Mouse (Mus musculus) heart, postnatal 0 days (tissue): ENCODE results near the gene Jarid2. TPM values are rescaled to one million over a fixed set of nuclear protein-coding genes. Genes with fewer than 3 reads are reported as not detected.

Source experiments
- ATAC-seq: fragments of 200-750 bp; cut with Nextera tagmentation; 2 replicates; pipeline ENCODE4 v1.8.0; 2017; ENCODE audit warnings: low read depth, moderate number of reproducible peaks, moderate library complexity; ENCODE audit not compliant: insufficient read depth
- DNase-seq: peaks from one replicate; pipeline ENCODE4 v3.0.0-alpha.2; 2016; ENCODE audit warnings: low spot score
- H3K27ac ChIP-seq: fragments of 300-500 bp; sonication (generic); 2 replicates; pipeline ENCODE4 v1.5.1; 2014; ENCODE audit warnings: low read depth, mild to moderate bottlenecking
- H3K27me3 ChIP-seq: fragments of 300-500 bp; sonication (generic); 2 replicates; pipeline ENCODE4 v1.6.1; 2014; ENCODE audit warnings: low read length, mixed read lengths; ENCODE audit not compliant: control insufficient read depth, insufficient read depth
- H3K36me3 ChIP-seq: fragments of 300-500 bp; sonication (generic); replicated peaks from 2 replicates; pipeline ENCODE4 v1.6.1; 2014; ENCODE audit warnings: low read length, mixed read lengths; ENCODE audit not compliant: control insufficient read depth, insufficient read depth
- H3K4me1 ChIP-seq: fragments of 300-500 bp; sonication (generic); 2 replicates; pipeline ENCODE4 v1.6.1; 2014; ENCODE audit warnings: antibody characterized with exemption; ENCODE audit not compliant: control insufficient read depth, insufficient read depth
- H3K4me2 ChIP-seq: fragments of 300-500 bp; sonication (generic); 2 replicates; pipeline ENCODE4 v1.6.1; 2014; ENCODE audit warnings: low read depth, mild to moderate bottlenecking, low read length, moderate library complexity
- H3K4me3 ChIP-seq: fragments of 300-500 bp; sonication (generic); 2 replicates; pipeline ENCODE4 v1.5.1; 2014; ENCODE audit warnings: low read depth, low read length
- H3K9ac ChIP-seq: fragments of 300-500 bp; sonication (generic); replicated peaks from 2 replicates; pipeline ENCODE4 v1.6.1; 2014; ENCODE audit warnings: low read depth, low read length, mixed read lengths
- H3K9me3 ChIP-seq: fragments of 300-500 bp; sonication (generic); replicated peaks from 2 replicates; pipeline ENCODE4 v1.6.1; 2016; ENCODE audit warnings: low read length; ENCODE audit not compliant: control insufficient read depth
- CTCF ChIP-seq: IDR thresholded peaks from 2 replicates; pipeline ENCODE4 v1.5.1; 2016; ENCODE audit warnings: antibody characterized with exemption, control low read depth, low read depth
- EP300 ChIP-seq: IDR thresholded peaks from 2 replicates; pipeline ENCODE4 v1.6.1; 2016; ENCODE audit warnings: antibody characterized with exemption, low read depth
- WGBS: fragments of 180-500 bp; shearing (Covaris S2); extraction: QIAGEN DNeasy Blood & Tissue Kit; methylation state at CpG from one replicate; pipeline ENCODE4 v1.1.7; 2014; 5-methylcytosine and 5-hydroxymethylcytosine counted together
- polyA plus RNA-seq: library from polyadenylated mRNA; unstranded; fragments of >200 nt; fragmentation: Nextera tagmentation; extraction: Ambion mirVana; gene quantifications from 2 replicates; pipeline ENCODE4 v1.2.1, GENCODE M21; 2015
- total RNA-seq: library from RNA; depleted of rRNA; stranded (reverse); fragments of >200 nt; gene quantifications from 2 replicates; pipeline ENCODE4 v1.2.3, GENCODE M21; 2014; ENCODE audit warnings: low replicate concordance

The Jarid2 gene
- total and polyA plus RNA-seq, 2 experiments from 2014 or later, result 10.2 to 17.7 TPM

DNA sequence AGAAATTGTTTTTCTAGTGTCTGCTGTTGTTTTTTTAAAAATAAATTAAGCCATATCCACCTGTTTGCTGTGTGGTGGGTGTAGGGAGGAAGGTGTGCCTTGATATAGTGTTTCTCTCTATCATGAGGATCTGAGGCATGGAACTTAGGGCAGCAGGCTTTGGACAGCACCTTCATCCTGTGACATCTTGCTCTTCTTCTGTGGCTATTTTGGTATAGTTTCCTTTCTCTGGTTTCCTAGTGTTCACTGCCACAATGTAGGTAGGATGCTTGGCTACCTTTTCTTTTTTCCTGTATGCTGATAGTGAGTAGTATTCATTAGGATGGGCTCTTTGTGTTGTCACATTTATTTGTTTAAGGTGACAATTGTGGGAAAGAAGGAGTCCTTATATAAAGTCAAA lies 69.9 kb downstream of the Jarid2 start:
- Histone ChIP-seq H3K4me1 (peaks cover 40% of the 10 kb centered on the region), H3K4me3 (no peak overlapping the region)

DNA sequence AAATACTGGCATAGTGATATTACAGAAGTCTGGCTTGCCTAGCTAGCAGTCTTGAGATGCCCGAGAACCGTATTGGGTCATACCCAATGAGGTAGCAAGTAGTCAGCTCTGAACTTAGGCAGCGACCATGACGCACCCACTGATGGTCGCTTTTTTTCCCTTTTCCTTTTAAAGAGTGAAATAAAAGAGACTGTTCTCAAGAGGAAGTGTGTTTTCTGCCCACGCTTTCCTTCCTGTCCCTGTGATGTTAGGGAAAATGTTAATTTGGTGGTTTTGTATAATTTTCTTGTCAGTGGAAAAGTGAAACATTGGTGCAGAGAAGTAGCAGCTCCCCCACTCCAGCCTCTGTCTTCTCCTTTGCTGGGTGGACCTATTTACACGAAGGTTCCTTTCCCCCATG lies 70.8 kb downstream of the Jarid2 start:
- 65% methylated on average over 7 of the region's 7 CpGs for WGBS
- peak overlapping the region; percentile 0; the same call in 1 of the 2 replicates for H3K4me2 ChIP-seq
- H3K36me3 ChIP-seq, result no peaks in the 10 kb centered on the region
- TF ChIP-seq EP300 (no peak), CTCF (no peak)
- H3K9me3 ChIP-seq, result no peaks in the 10 kb centered on the region
- no peak overlapping the region for H3K4me3 ChIP-seq
- H3K27me3 ChIP-seq, result no peaks in the 10 kb centered on the region
- H3K9ac ChIP-seq, result no peak overlapping the region
- ATAC-seq, result no peak
- no peak for DNase-seq
- H3K4me1 ChIP-seq, result peaks cover 34% of the 10 kb centered on the region
- no peak overlapping the region; the same call in 1 of the 2 replicates for H3K27ac ChIP-seq

More for the DNA sequence above, 69.9 kb downstream of the Jarid2 start:
- TF ChIP-seq EP300 (no peak), CTCF (no peak)
- no peak for DNase-seq
- no peak overlapping the region for H3K9ac ChIP-seq
- no peak overlapping the region; the same call in 1 of the 2 replicates for H3K27ac ChIP-seq
- no peak overlapping the region for H3K4me2 ChIP-seq
- no peaks in the 10 kb centered on the region for H3K27me3 ChIP-seq
- H3K9me3 ChIP-seq, result no peaks in the 10 kb centered on the region
- ATAC-seq, result no peak
- no peaks in the 10 kb centered on the region for H3K36me3 ChIP-seq

GRCm38 (mm10) chr13:44804876-44805275 lies 75.6 kb downstream of the Jarid2 start:
- DNase-seq, result peak; percentile 49
- peaks cover 14% of the 10 kb centered on the region for H3K4me1 ChIP-seq

GRCm38 (mm10) chr13:44808307-44808706 lies 79.0 kb downstream of the Jarid2 start:
- Histone ChIP-seq H3K36me3 (no peaks in the 10 kb centered on the region), H3K4me3 (no peak overlapping the region), H3K27ac (no peak overlapping the region), H3K27me3 (no peaks in the 10 kb centered on the region), H3K4me2 (no peak overlapping the region), H3K4me1 (peaks cover 9% of the 10 kb centered on the region), H3K9ac (no peak overlapping the region), H3K9me3 (no peaks in the 10 kb centered on the region)
- ATAC-seq (no peak), DNase-seq (no peak)
- WGBS, result 77% methylated on average over 1 of the region's 1 CpGs
- TF ChIP-seq EP300 (no peak), CTCF (no peak)

More at GRCm38 (mm10) chr13:44804876-44805275, 75.6 kb downstream of the Jarid2 start:
- WGBS, result 25% methylated on average over 1 of the region's 1 CpGs
- ATAC-seq, result no peak
- Histone ChIP-seq H3K9me3 (no peaks in the 10 kb centered on the region), H3K27me3 (no peaks in the 10 kb centered on the region), H3K4me3 (no peak overlapping the region), H3K4me2 (no peak overlapping the region), H3K9ac (no peak overlapping the region), H3K27ac (no peak overlapping the region), H3K36me3 (no peaks in the 10 kb centered on the region)
- TF ChIP-seq EP300, result no peak
- TF ChIP-seq CTCF, result peak; percentile 74

DNA sequence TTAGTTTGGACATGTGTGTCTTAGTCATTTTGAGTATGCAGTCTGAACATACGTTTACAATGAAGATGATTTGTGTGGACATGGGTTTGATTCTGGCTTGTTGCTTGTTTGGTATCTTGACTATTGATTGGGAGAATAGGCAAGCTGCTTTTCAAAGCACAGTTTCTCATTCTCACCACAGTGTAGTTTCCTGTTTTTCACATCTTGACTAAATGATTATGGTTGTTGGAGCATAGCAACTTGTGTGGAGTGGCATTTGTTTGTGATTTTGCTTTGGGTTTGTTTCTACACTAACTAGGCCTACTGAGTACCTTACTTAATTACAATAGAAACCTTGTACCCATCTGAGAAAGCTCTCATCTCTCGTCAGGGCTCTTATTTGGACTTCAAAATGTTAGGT lies 81.7 kb downstream of the Jarid2 start:
- no peak overlapping the region for H3K27ac ChIP-seq
- H3K4me1 ChIP-seq, result peaks cover 13% of the 10 kb centered on the region
- no peaks in the 10 kb centered on the region for H3K9me3 ChIP-seq
- no peak overlapping the region for H3K4me2 ChIP-seq
- no peak overlapping the region for H3K9ac ChIP-seq
- no peak for DNase-seq
- H3K36me3 ChIP-seq, result no peaks in the 10 kb centered on the region
- H3K27me3 ChIP-seq, result no peaks in the 10 kb centered on the region
- 61% methylated on average over 2 of the region's 2 CpGs for WGBS
- ATAC-seq, result no peak
- TF ChIP-seq EP300, result no peak
- no peak overlapping the region for H3K4me3 ChIP-seq

DNA sequence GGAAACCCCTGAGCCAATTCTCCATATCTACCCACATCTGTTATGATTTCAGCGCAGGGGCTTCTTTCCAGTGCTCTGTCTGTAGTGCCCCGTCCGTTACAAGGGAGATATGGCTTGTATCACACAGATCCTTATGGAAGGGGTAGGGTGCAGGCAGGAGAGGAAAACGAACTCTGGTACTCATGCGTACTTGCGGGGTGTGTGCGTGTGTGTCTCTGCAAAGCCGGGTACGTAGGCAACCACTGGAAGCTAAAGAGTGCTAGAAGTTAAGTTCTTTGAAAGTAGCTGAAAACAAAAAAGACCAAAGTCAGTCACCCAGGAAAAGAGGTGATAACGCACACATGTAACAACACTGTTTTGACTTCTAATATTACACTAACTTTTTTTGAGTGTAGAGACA lies 82.3 kb downstream of the Jarid2 start:
- no peaks in the 10 kb centered on the region for H3K27me3 ChIP-seq
- no peak overlapping the region for H3K9ac ChIP-seq
- WGBS, result 81% methylated on average over 10 of the region's 10 CpGs
- DNase-seq, result no peak
- no peak overlapping the region for H3K4me2 ChIP-seq
- H3K4me1 ChIP-seq, result peaks cover 13% of the 10 kb centered on the region
- no peak overlapping the region for H3K27ac ChIP-seq
- TF ChIP-seq CTCF (no peak), EP300 (no peak)
- no peaks in the 10 kb centered on the region for H3K9me3 ChIP-seq
- H3K36me3 ChIP-seq, result no peaks in the 10 kb centered on the region
- no peak for ATAC-seq
- no peak overlapping the region for H3K4me3 ChIP-seq
